Mouse (Mus musculus) MEL (cell line): ENCODE measurements around the gene Ubc. TPM values are rescaled to one million over a fixed set of nuclear protein-coding genes. Genes with fewer than 3 reads are reported as not detected.
A peak's percentile ranks its signal among the peaks of the same experiment; 100 is the strongest.

Experiments
- DNase-seq: peaks from one replicate; pipeline ENCODE4 v3.0.0; 2011; ENCODE audit warnings: low read depth, low spot score
- H3K27ac ChIP-seq: 2 replicates; pipeline ENCODE4 v1.5.1; 2012; ENCODE audit warnings: low read depth, mild to moderate bottlenecking, control low read depth, low read length, moderate library complexity; ENCODE audit not compliant: control insufficient read depth
- H3K27me3 ChIP-seq, 2 experiments: fragments of 150-350 bp in 1 of 2; sonication (generic) in 1 of 2; 2 replicates each; pipeline ENCODE4 v1.6.1; 2012; ENCODE audit warnings: low read length in 2 of 2, mild to moderate bottlenecking in 2 of 2, improper control_type of control experiment in 1 of 2, moderate library complexity in 1 of 2; ENCODE audit not compliant: insufficient read depth in 2 of 2, control insufficient read depth in 1 of 2
- H3K36me3 ChIP-seq, 2 experiments: 2 replicates each; pipeline ENCODE4 v1.6.1; 2012 to 2014; ENCODE audit warnings: low read length in 2 of 2, improper control_type of control experiment in 1 of 2, inconsistent platforms in 1 of 2, mild to moderate bottlenecking in 1 of 2; ENCODE audit not compliant: insufficient read depth in 2 of 2, control insufficient read depth in 1 of 2
- H3K4me1 ChIP-seq, 2 experiments: fragments of 150-350 bp in 1 of 2; sonication (generic) in 1 of 2; 2 replicates each; pipeline ENCODE4 v1.6.1; 2012; ENCODE audit warnings: low read length in 2 of 2, improper control_type of control experiment in 1 of 2, mild to moderate bottlenecking in 1 of 2; ENCODE audit not compliant: insufficient read depth in 2 of 2, control insufficient read depth in 1 of 2
- H3K4me3 ChIP-seq, 2 experiments: fragments of 150-350 bp in 1 of 2; sonication (generic) in 1 of 2; 2 replicates each; pipeline ENCODE4 v1.5.1; 2012; ENCODE audit warnings: low read depth in 2 of 2, low read length in 2 of 2, mild to moderate bottlenecking in 2 of 2, moderate library complexity in 2 of 2, control low read depth in 1 of 2, improper control_type of control experiment in 1 of 2; ENCODE audit not compliant: control insufficient read depth in 1 of 2, insufficient read depth in 1 of 2
- H3K79me2 ChIP-seq: 2 replicates; pipeline ENCODE4 v1.6.1; 2012; ENCODE audit warnings: mild to moderate bottlenecking, low read length, moderate library complexity; ENCODE audit not compliant: control insufficient read depth, poor library complexity, insufficient read depth
- H3K9ac ChIP-seq: 2 replicates; pipeline ENCODE4 v1.6.1; 2012; ENCODE audit warnings: low read depth, mild to moderate bottlenecking, control low read depth, low read length, moderate library complexity; ENCODE audit not compliant: control insufficient read depth, poor library complexity, severe bottlenecking
- H3K9me3 ChIP-seq: fragments of 150-350 bp; sonication (generic); replicated peaks from 2 replicates; pipeline ENCODE4 v1.6.1; 2012; ENCODE audit warnings: mild to moderate bottlenecking, low read length, improper control_type of control experiment, moderate library complexity; ENCODE audit not compliant: insufficient read depth
- E2F4 ChIP-seq: IDR thresholded peaks from 2 replicates; pipeline ENCODE4 v1.6.1; 2011; ENCODE audit warnings: low read depth, low read length, improper control_type of control experiment, borderline replicate concordance
- ETS1 ChIP-seq: IDR thresholded peaks from 2 replicates; pipeline ENCODE4 v1.6.1; 2012; ENCODE audit warnings: low read depth, mild to moderate bottlenecking, inconsistent platforms, low read length, improper control_type of control experiment, moderate library complexity
- GATA1 ChIP-seq: IDR thresholded peaks from 2 replicates; pipeline ENCODE4 v1.6.1; 2011; ENCODE audit warnings: low read depth, low read length, improper control_type of control experiment
- HCFC1 ChIP-seq: IDR thresholded peaks from 2 replicates; pipeline ENCODE4 v1.6.1; 2012; ENCODE audit warnings: low read depth, mild to moderate bottlenecking, inconsistent platforms, low read length, improper control_type of control experiment, moderate library complexity
- JUND ChIP-seq: IDR thresholded peaks from 2 replicates; pipeline ENCODE4 v1.6.1; 2011; ENCODE audit warnings: low read depth, mild to moderate bottlenecking, improper control_type of control experiment, low read length
- MAX ChIP-seq: IDR thresholded peaks from 2 replicates; pipeline ENCODE4 v1.6.1; 2011; ENCODE audit warnings: low read length, improper control_type of control experiment
- MYB ChIP-seq: IDR thresholded peaks from 2 replicates; pipeline ENCODE4 v1.6.1; 2011; ENCODE audit warnings: mild to moderate bottlenecking, low read depth, low read length, improper control_type of control experiment
- NELFE ChIP-seq: IDR thresholded peaks from 2 replicates; pipeline ENCODE4 v1.6.1; 2011; ENCODE audit warnings: low read depth, low read length, improper control_type of control experiment
- NRF1 ChIP-seq: IDR thresholded peaks from 2 replicates; pipeline ENCODE4 v1.6.1; 2014; ENCODE audit warnings: low read depth, mild to moderate bottlenecking, inconsistent platforms, low read length, improper control_type of control experiment, moderate library complexity; ENCODE audit not compliant: poor library complexity, insufficient read depth, severe bottlenecking
- POLR2AphosphoS2 ChIP-seq: IDR thresholded peaks from 2 replicates; pipeline ENCODE4 v1.6.1; 2011; ENCODE audit warnings: low read length, improper control_type of control experiment
- RCOR1 ChIP-seq: IDR thresholded peaks from 2 replicates; pipeline ENCODE4 v1.6.1; 2012; ENCODE audit warnings: low read depth, mild to moderate bottlenecking, inconsistent platforms, low read length, improper control_type of control experiment
- TAL1 ChIP-seq: IDR thresholded peaks from 2 replicates; pipeline ENCODE4 v1.6.1; 2012; ENCODE audit warnings: mild to moderate bottlenecking, inconsistent platforms, low read length, moderate library complexity, mixed read lengths
- TBP ChIP-seq: IDR thresholded peaks from 2 replicates; pipeline ENCODE4 v1.8.0; 2011; ENCODE audit warnings: low read depth, low read length, improper control_type of control experiment
- TCF12 ChIP-seq: IDR thresholded peaks from 2 replicates; pipeline ENCODE4 v1.6.1; 2014; ENCODE audit warnings: low read depth, mild to moderate bottlenecking, inconsistent platforms, low read length, improper control_type of control experiment, moderate library complexity
- USF1 ChIP-seq: IDR thresholded peaks from 2 replicates; pipeline ENCODE4 v1.6.1; 2014; ENCODE audit warnings: low read depth, mild to moderate bottlenecking, inconsistent platforms, low read length, improper control_type of control experiment, moderate library complexity
- USF2 ChIP-seq, 2 experiments: IDR thresholded peaks; 2 replicates each; pipeline ENCODE4 v1.6.1; 2011 to 2012; ENCODE audit warnings: improper control_type of control experiment in 2 of 2, low read length in 2 of 2, borderline replicate concordance in 1 of 2, inconsistent platforms in 1 of 2, low read depth in 1 of 2, mild to moderate bottlenecking in 1 of 2; ENCODE audit not compliant: insufficient read depth in 1 of 2
- ZC3H11A ChIP-seq: IDR thresholded peaks from 2 replicates; pipeline ENCODE4 v1.6.1; 2012; ENCODE audit warnings: low read depth, mild to moderate bottlenecking, inconsistent platforms, low read length, improper control_type of control experiment
- ZKSCAN1 ChIP-seq: IDR thresholded peaks from 2 replicates; pipeline ENCODE4 v1.6.1; 2012; ENCODE audit warnings: low read depth, mild to moderate bottlenecking, inconsistent platforms, low read length, improper control_type of control experiment, moderate library complexity
- ZMIZ1 ChIP-seq: IDR thresholded peaks from 2 replicates; pipeline ENCODE4 v1.6.1; 2012; ENCODE audit warnings: low read depth, mild to moderate bottlenecking, inconsistent platforms, low read length, improper control_type of control experiment, moderate library complexity
- ZNF384 ChIP-seq: IDR thresholded peaks from 2 replicates; pipeline ENCODE4 v1.6.1; 2012; ENCODE audit warnings: low read depth, mild to moderate bottlenecking, inconsistent platforms, low read length, improper control_type of control experiment
- polyA plus RNA-seq, 2 experiments: library from polyadenylated mRNA; stranded (reverse) in 1 of 2; unstranded in 1 of 2; fragments of >175 nt in 1 of 2; fragments of >200 nt in 1 of 2; gene quantifications; 2 replicates each; pipeline versions ENCODE4 v1.2.1 to v1.2.4; 2012; ENCODE audit warnings: low replicate concordance in 2 of 2, low read depth in 1 of 2; ENCODE audit not compliant: insufficient read length in 2 of 2, insufficient read depth in 1 of 2, missing spikeins in 1 of 2
- total RNA-seq: library from RNA; depleted of rRNA; stranded (reverse); fragments of 300-350 nt; gene quantifications from 2 replicates; pipeline ENCODE4 v1.2.3, GENCODE M21; 2012

The Ubc gene
- total and polyA plus RNA-seq, 3 experiments: 113 to 1,075 (median 511) TPM

GRCm38 (mm10) chr5:125391609-125392008, 1.6 kb upstream of the Ubc start (continued):
- TF ChIP-seq ETS1 (peak; percentile 86), RCOR1 (peak; percentile 97), TCF12 (peak; percentile 22; the same call in 1 of the 2 replicates), NRF1 (no peak), TAL1 (no peak), ZNF384 (peak; percentile 68), NELFE (no peak), ZKSCAN1 (no peak), GATA1 (no peak), USF2 (IDR thresholded peaks at IDR 0.05; ENCODE audit: borderline replicate concordance in 1 of 2, insufficient read depth in 1 of 2, low read depth in 1 of 2, low read length in 2 of 2) (no peak), E2F4 (no peak), POLR2AphosphoS2 (no peak), HCFC1 (0 out of 2 replicates have a peak, but pooled peaks have one; percentile 46), ZMIZ1 (no peak), MYB (no peak), JUND (no peak), MAX (peak; percentile 83), ZC3H11A (0 out of 2 replicates have a peak, but pooled peaks have one; percentile 15), USF1 (peak; percentile 39; the same call in 1 of the 2 replicates)
- TF ChIP-seq, all 39 proteins: peak for 17

- peak overlapping the region; percentile 25 for H3K27ac ChIP-seq
- no peak overlapping the region for H3K9ac ChIP-seq
Measured at GRCm38 (mm10) chr5:125390906-125391477, 990 bp upstream of the Ubc start.

More at GRCm38 (mm10) chr5:125390906-125391477, 990 bp upstream of the Ubc start:
- no peaks in the 10 kb centered on the region for H3K9me3 ChIP-seq
- peaks cover 23% of the 10 kb centered on the region for H3K79me2 ChIP-seq
- H3K36me3 ChIP-seq: peaks cover 7 to 35% of the 10 kb centered on the region in 2 experiments
- no peak for DNase-seq
- TF ChIP-seq TBP: peak; percentile 75
- no peak for TF ChIP-seq TAL1
- H3K4me3 ChIP-seq: no peak overlapping the region
- H3K4me1 ChIP-seq: peaks cover 9 to 40% of the 10 kb centered on the region in 2 experiments
- no peaks in the 10 kb centered on the region for H3K27me3 ChIP-seq
